Mouse (Mus musculus) adrenal gland, adult (tissue): Measurements from ENCODE around the gene Ccdc155.

Source experiments
- DNase-seq, 2 experiments: peaks; one replicate each; pipeline ENCODE4 v3.0.0; 2022 to 2023; ENCODE audit warnings: low spot score in 1 of 2; ENCODE audit not compliant: inconsistent age in 2 of 2

Ccdc155 gene

GRCm38 (mm10) chr7:45228548-45228947, 23.9 kb upstream of the Ccdc155 start:
- DNase-seq = no peak

- no peak for DNase-seq
These were observed 21.7 kb upstream of the Ccdc155 start for GRCm38 (mm10) chr7:45226421-45226820.

- no peak for DNase-seq
These were observed 20.1 kb upstream of the Ccdc155 start for GRCm38 (mm10) chr7:45224826-45225225.

GRCm38 (mm10) chr7:45221680-45222079, 17.0 kb upstream of the Ccdc155 start:
- no peak for DNase-seq

- DNase-seq = peak; percentile 52 to 72
These were observed 11.9 kb upstream of the Ccdc155 start for GRCm38 (mm10) chr7:45216442-45217183.

- peak; percentile 42 to 67 for DNase-seq
These were observed 11.2 kb upstream of the Ccdc155 start, which contains the start of gene Tead2 for GRCm38 (mm10) chr7:45215673-45216441. Tead2 (plus strand) TSS chr7:45215753.

- DNase-seq = no peak
These were observed 9.0 kb upstream of the Ccdc155 start for GRCm38 (mm10) chr7:45213708-45214107.

GRCm38 (mm10) chr7:45212356-45212755, 7.7 kb upstream of the Ccdc155 start:
- no peak for DNase-seq

- DNase-seq = no peak
These were observed 7.2 kb upstream of the Ccdc155 start, which contains the start of gene Dkkl1 for GRCm38 (mm10) chr7:45211851-45212251. Dkkl1 (minus strand) TSS chr7:45212147.

GRCm38 (mm10) chr7:45211070-45211469, 6.4 kb upstream of the Ccdc155 start:
- no peak for DNase-seq

GRCm38 (mm10) chr7:45208260-45208659, 3.6 kb upstream of the Ccdc155 start:
- no peak for DNase-seq

GRCm38 (mm10) chr7:45202654-45203053, 2.0 kb downstream of the Ccdc155 start:
- no peak for DNase-seq

- DNase-seq = no peak
These were observed 5.7 kb downstream of the Ccdc155 start for GRCm38 (mm10) chr7:45198961-45199360.

GRCm38 (mm10) chr7:45198435-45198834, 6.3 kb downstream of the Ccdc155 start:
- peak; percentile 77 to 91 for DNase-seq

GRCm38 (mm10) chr7:45196994-45197393, 7.7 kb downstream of the Ccdc155 start:
- no peak for DNase-seq

GRCm38 (mm10) chr7:45196176-45196535, 8.5 kb downstream of the Ccdc155 start:
- no peak for DNase-seq

- no peak for DNase-seq
These were observed 9.1 kb downstream of the Ccdc155 start for GRCm38 (mm10) chr7:45195341-45196175.

GRCm38 (mm10) chr7:45193871-45194785, 10.6 kb downstream of the Ccdc155 start:
- no peak for DNase-seq

GRCm38 (mm10) chr7:45193406-45193805, 11.3 kb downstream of the Ccdc155 start:
- DNase-seq = no peak

- DNase-seq = no peak
These were observed 11.9 kb downstream of the Ccdc155 start for GRCm38 (mm10) chr7:45192585-45193310.
